In genomic region chr11:88718766-88719595, GRCm38 (mm10) we compare ENCODE assay signal across 8 mouse cellular contexts. TPM values are rescaled to one million over a fixed set of nuclear protein-coding genes. Genes with fewer than 3 reads are reported as not detected.
DNase-seq lines count a peak whose midpoint lies in the region; ATAC-seq and TF ChIP-seq lines count a peak whose summit lies in the region.

No protein-coding gene starts in this region.

- no peaks in the 10 kb centered on the region for H3K27me3 ChIP-seq in kidney, embryonic 15.5 days
- H3K27me3 ChIP-seq in G1E (ENCODE audit: insufficient read depth, low read length), result no peaks in the 10 kb centered on the region
- H3K27me3 ChIP-seq in hindbrain, postnatal 0 days (ENCODE audit: insufficient read depth, low read length), result no peaks in the 10 kb centered on the region
- no peaks in the 10 kb centered on the region for H3K27me3 ChIP-seq in megakaryocyte, embryonic 14.5 days (replicated peaks)

- no peak for DNase-seq in kidney, adult 18-20 months
- DNase-seq in G1E (ENCODE audit: low spot score), result peak; percentile 54
- peak; percentile 64 for DNase-seq in hindbrain, postnatal 0 days (ENCODE audit: low spot score)
- DNase-seq in left cerebral cortex, postnatal 25 days (ENCODE audit: low spot score in 2 of 2), result no peak
- no peak for DNase-seq in cerebellum, postnatal 4 days (ENCODE audit: low spot score in 2 of 2)

- peaks cover 50% of the 10 kb centered on the region for H3K4me1 ChIP-seq in kidney, embryonic 15.5 days
- H3K4me1 ChIP-seq in G1E (ENCODE audit: insufficient read depth, low read depth, low read length), result peaks cover 55% of the 10 kb centered on the region
- peaks cover 9% of the 10 kb centered on the region; the same call in 1 of the 2 replicates for H3K4me1 ChIP-seq in hindbrain, postnatal 0 days (ENCODE audit: insufficient read depth, low read length)
- H3K4me1 ChIP-seq in megakaryocyte, embryonic 14.5 days, result peaks cover 20% of the 10 kb centered on the region

- H3K9me3 ChIP-seq in kidney, embryonic 15.5 days (replicated peaks), result no peaks in the 10 kb centered on the region
- H3K9me3 ChIP-seq in G1E (replicated peaks), result no peaks in the 10 kb centered on the region
- H3K9me3 ChIP-seq in hindbrain, postnatal 0 days (ENCODE audit: low read length), result no peaks in the 10 kb centered on the region
- no peaks in the 10 kb centered on the region for H3K9me3 ChIP-seq in megakaryocyte, embryonic 14.5 days

- intact Hi-C loops in left cerebral cortex, postnatal 25 days (cut with DNase I), result loop anchor here (5.0 kb wide), 3 partner anchors 77 to 167 kb away; no protein-coding TSS in a partner anchor

- ATAC-seq in kidney, embryonic 15.5 days (replicated peaks; ENCODE audit: low FRiP score), result peak; percentile 35
- no peak for ATAC-seq in G1E (ENCODE audit: extremely low read depth, insufficient number of reproducible peaks, low FRiP score, poor library complexity, severe bottlenecking)
- ATAC-seq in erythroblast, adult 5-6 weeks (replicated peaks; ENCODE audit: low FRiP score, poor library complexity, severe bottlenecking), result peak; percentile 55
- no peak; the same call in none of the 2 replicates for ATAC-seq in hindbrain, postnatal 0 days

- no peaks in the 10 kb centered on the region; the same call in 1 of the 2 replicates for H3K36me3 ChIP-seq in kidney, embryonic 15.5 days
- peaks cover 37% of the 10 kb centered on the region for H3K36me3 ChIP-seq in G1E (replicated peaks)
- no peaks in the 10 kb centered on the region for H3K36me3 ChIP-seq in hindbrain, postnatal 0 days (ENCODE audit: insufficient read depth, low read length)
- peaks cover 14% of the 10 kb centered on the region for H3K36me3 ChIP-seq in megakaryocyte, embryonic 14.5 days (replicated peaks; ENCODE audit: low read length)

- peak overlapping the region; percentile 95 for H3K4me3 ChIP-seq in kidney, embryonic 15.5 days (replicated peaks)
- peak overlapping the region; percentile 91 for H3K4me3 ChIP-seq in G1E (ENCODE audit: low read depth, low read length)
- peak overlapping the region; percentile 98 for H3K4me3 ChIP-seq in hindbrain, postnatal 0 days (ENCODE audit: low read length)
- H3K4me3 ChIP-seq in megakaryocyte, embryonic 14.5 days (replicated peaks), result peak overlapping the region; percentile 95

- no peak for TF ChIP-seq CTCF in G1E (IDR thresholded peaks at IDR 0.05; ENCODE audit: low read depth, low read length)
- no peak for TF ChIP-seq CTCF in hindbrain, postnatal 0 days (IDR thresholded peaks at IDR 0.05; ENCODE audit: low read depth)

- peak overlapping the region; percentile 95 for H3K4me2 ChIP-seq in kidney, embryonic 15.5 days
- peak overlapping the region; percentile 98 for H3K4me2 ChIP-seq in hindbrain, postnatal 0 days (ENCODE audit: low read depth, low read length)

- peak overlapping the region; percentile 86 for H3K9ac ChIP-seq in kidney, embryonic 15.5 days
- H3K9ac ChIP-seq in hindbrain, postnatal 0 days (replicated peaks; ENCODE audit: low read length), result peak overlapping the region; percentile 99

- WGBS in kidney, embryonic 15.5 days, result 7% methylated on average over 38 of the region's 38 CpGs
- WGBS in hindbrain, postnatal 0 days, result 3% methylated on average over 38 of the region's 38 CpGs

- H3K27ac ChIP-seq in kidney, embryonic 15.5 days, result peak overlapping the region; percentile 95
- peak overlapping the region; percentile 96 for H3K27ac ChIP-seq in hindbrain, postnatal 0 days

RNA-seq across cellular contexts. Expression of gene Msi2, which starts 0.7 kb away (rescaled TPM):
- polyA plus RNA-seq in kidney, embryonic 15.5 days (2015; fragmentation: Nextera tagmentation; extraction: Ambion mirVana), result 29.1 and 29.3 TPM in 2 replicates
- 197 and 198 TPM in 2 replicates for total RNA-seq in G1E (2014; fragmentation: Nextera tagmentation)
- total RNA-seq in G1E (2017), result 88.2 and 144 TPM in 2 replicates
- 26.3 and 36.5 TPM in 2 replicates for polyA plus RNA-seq in G1E (2012)
- 6.5 and 10.2 TPM in 2 replicates for total RNA-seq in erythroblast, adult 5-6 weeks (2015; ENCODE audit: low replicate concordance)
- 8.6 and 13.9 TPM in 2 replicates for total RNA-seq in erythroblast, adult 5-6 weeks (2017; ENCODE audit: low replicate concordance)
- 165 and 170 TPM in 2 replicates for total RNA-seq in hindbrain, postnatal 0 days (2014; rRNA removed)
- polyA plus RNA-seq in hindbrain, postnatal 0 days (2015; fragmentation: Nextera tagmentation; extraction: Ambion mirVana), result 33.0 and 36.8 TPM in 2 replicates
- polyA plus RNA-seq in megakaryocyte, embryonic 14.5 days (2012; ENCODE audit: insufficient read depth, low replicate concordance), result 12.9 and 14.4 TPM in 2 replicates
- total RNA-seq in left cerebral cortex, postnatal 25 days (2021), result 100 to 1,000 TPM; 116 to 123 TPM

Comparison
In these comparisons a context has a peak if more than half of its experiments do, and no peak if none do; other contexts are left out.
1. ATAC-seq: peak in kidney, embryonic 15.5 days (single experiment) and erythroblast, adult 5-6 weeks (single experiment); none in G1E (single experiment) and hindbrain, postnatal 0 days (single experiment).
2. DNase-seq: peak in G1E (single experiment) and hindbrain, postnatal 0 days (single experiment); none in kidney, adult 18-20 months (single experiment), left cerebral cortex, postnatal 25 days (0 of 2) and cerebellum, postnatal 4 days (0 of 2).
3. RNA of gene Msi2, which starts 0.7 kb away (total RNA-seq): 88.2 to 198 TPM in G1E, 165 to 170 TPM in hindbrain, postnatal 0 days and 116 to 123 TPM in left cerebral cortex, postnatal 25 days; 6.5 to 13.9 TPM in erythroblast, adult 5-6 weeks; every median in the first group is over 4 times any median in the second.
4. Peak in every context shown above with its lines, with median percentiles within 50 percentile points of each other: H3K4me3 ChIP-seq.